Mouse (Mus musculus): Measurements from ENCODE around the gene Amer2. TPM values are rescaled to one million over a fixed set of nuclear protein-coding genes. Genes with fewer than 3 reads are reported as not detected.

Gene Amer2
- total RNA-seq, 2 experiments from 2014 or later, result 0.02 TPM; not detected in 1

DNA sequence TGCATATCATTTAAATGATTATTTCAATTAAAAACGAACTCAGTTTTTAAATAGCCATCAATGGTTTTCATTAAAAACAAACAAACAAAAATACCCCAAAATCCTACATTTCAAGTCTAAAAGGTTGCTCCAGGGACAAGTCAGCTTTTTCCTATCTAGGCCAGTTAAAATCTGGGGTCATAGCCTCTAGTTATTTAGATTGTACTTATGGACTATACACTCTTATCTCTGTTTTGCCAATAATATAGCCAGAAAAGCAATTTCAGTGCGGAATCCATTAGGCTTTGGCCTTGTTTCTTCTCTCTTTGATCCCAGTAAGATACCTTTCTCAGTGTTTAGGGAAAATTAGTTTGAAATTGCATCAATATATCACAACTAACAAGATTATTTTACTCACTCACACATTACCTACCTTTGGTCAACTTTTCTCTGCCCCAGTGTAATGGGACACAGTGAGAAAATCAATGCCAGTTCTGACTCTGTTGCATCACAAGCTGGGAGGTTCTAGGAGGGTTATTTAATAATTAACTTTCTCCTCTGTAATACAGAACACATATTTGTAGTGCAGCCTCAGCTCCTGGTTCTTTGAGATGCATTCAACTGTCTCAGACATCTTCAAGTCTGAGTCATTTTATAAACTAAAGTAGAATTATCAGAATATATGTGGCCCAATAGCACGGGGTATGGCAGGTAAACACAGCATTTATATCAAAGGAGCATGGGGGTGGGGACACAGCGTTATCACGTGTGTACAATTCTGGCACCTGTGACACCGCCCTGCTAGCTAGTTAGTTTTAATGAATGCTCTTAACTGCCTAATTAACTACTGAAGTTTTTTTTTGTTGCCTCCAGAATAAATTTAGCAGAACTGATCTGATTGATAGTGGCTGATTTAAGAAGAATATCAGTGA lies 13.8 kb downstream of the Amer2 start:
- intact Hi-C loops (cut with DNase I), result no loop called here
- DNase-seq, result no peak

DNA sequence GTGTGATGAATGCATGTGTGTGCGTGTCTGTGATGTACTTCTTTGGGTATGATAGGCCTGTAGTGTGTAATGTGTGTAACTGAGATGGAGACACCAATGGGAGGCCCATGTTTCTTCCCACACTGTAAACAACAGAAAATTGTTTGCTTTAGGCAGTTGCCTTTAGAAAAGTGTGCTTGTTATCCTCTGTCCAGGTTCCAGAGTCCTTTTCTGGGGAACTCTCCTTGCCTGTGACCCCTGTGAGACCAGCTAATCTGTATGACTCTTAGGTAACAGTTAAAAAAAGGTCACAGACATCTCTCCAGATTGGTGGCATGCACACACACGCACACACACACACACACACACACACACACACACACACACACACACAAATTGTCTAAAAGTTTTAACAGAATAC lies 15.3 kb downstream of the Amer2 start:
- no peak for DNase-seq
- intact Hi-C loops (cut with DNase I), result no loop called here

DNA sequence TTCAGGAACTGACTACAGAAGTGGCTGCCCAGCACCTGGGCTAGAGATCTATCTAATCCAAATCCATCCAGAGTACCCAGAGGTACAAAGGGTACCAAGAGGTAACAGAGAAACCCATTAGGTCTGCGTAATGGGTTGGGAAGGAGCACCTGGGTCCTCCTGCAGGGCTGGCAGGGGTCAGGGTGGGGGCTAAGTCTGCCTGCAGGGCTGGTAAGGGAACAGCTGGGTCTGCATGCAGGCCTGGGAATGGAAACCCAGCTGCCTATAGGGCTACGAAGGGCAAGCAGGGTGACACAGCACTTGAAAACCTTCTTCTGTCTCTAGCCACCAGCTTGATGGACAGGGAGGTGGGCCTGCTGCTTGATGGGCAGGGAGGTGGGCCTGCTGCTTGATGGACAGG lies 19.1 kb downstream of the Amer2 start:
- intact Hi-C loops (cut with DNase I), result no loop called here
- no peak for DNase-seq

DNA sequence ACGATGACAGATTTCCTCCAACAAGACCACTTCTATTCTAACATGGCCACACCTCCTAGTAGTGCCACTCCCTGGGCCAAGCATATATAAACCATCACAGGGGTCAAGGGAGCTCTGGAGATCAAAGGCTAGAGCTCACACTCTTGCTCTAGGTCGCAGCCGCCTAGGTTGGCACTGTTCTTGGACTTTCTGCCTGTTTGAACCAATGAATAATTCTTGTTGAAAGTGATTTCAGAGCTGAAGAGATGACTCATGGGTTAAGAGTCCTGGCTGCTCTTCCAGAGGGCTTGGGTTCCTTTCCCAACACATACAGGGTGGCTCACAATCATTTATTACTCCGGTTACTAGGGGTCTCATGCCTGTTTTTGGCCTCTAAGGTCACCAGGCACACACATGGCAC lies 24.3 kb downstream of the Amer2 start:
- intact Hi-C loops (cut with DNase I), result no loop called here
- DNase-seq, result no peak

DNA sequence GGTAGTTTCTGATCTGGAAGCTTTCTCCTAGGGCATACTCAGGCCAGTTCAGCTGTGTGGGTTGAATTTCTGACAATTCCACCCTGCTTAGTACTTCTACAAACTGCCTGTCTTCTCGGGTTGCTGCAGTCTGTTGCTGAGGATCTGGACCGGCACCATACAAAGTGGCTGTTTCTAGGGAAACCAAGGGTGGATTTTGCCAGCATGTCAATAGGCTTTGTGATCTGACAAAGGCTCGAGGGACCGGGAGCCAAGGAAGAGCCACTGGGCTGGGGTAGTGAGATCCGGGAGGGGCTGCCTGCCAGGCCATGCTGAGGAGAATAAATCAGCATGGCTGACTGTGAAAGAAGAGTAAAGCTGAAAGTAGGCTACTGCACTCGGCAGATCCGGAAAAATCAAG lies 25.8 kb downstream of the Amer2 start:
- intact Hi-C loops (cut with DNase I), result no loop called here
- no peak for DNase-seq

DNA sequence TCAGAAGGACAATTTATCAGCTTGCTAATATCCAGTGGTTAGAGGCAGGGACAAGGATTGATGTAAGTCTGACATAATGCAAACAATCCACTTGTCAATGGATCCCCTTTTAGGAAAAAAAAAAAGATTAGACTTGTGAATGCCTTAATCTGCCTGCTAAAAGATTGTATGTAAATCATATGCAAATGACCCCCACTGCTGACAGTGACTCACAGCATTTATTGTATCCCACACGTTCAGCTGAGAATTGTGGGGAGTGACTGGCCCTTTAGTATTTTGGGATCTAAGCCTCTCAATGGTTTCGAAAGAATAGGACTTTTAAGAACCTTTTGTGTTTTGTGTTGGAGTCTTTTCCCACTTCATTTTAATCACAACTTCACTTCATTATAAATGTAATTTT lies 30.2 kb downstream of the Amer2 start:
- no peak for DNase-seq
- intact Hi-C loops (cut with DNase I), result no loop called here

DNA sequence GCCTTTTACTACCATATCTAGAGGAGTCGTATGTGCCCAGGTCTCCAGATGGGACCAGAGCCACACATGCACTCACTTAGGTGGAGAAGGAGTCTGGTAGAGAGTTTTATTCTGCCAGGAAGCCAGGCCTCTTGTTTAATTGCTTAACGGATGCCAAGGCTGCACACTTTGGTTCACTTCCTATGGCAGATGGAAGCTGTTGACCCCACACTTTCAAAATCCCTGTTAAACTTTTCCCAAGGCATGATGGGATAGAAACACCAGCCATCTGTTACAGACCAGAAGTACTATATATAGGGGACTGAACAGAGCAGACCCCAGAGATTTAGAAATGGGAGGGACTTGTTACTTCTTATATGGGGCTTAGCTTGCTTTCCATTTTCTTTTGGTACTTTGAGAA lies 32.8 kb downstream of the Amer2 start:
- intact Hi-C loops (cut with DNase I), result no loop called here
- no peak for DNase-seq

DNA sequence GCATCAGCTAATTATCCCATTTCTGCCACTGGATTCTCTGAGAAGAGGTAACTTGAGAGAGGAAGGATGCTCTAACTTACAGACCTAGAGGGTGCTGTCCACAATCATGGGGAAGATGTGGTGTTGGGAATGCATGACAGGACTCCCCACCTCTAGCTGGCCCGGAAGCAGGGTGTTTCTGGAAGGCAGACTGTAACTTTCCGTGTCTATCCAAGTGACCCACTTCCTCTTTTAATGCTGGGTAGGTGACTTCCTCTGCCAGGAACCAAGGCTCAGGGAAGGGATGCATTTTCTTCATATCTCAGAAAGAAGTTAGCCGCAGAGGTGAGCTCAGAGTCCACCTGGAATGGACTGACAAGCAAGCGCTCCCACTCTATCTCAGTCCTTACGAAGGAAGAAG lies 33.5 kb downstream of the Amer2 start:
- intact Hi-C loops (cut with DNase I), result no loop called here
- DNase-seq, result no peak

DNA sequence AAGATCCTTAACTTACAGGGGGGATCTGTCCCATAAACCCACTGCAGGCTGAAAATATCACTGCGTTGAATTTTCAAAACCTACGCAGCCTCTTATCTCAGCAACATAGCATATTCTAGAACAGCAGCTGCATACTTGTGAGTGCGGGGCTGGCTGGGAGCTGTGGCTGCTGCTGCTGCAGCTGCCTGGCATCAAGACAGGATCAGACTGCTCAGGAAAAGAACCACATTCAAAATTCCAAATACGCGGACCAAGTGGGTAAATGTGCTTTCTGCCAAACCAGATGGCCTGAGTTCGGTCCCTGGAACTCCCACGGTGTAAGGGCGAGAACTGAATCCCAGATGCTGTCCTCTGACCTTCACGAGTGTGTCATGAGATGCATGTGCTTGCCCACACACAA lies 34.3 kb downstream of the Amer2 start:
- intact Hi-C loops (cut with DNase I), result no loop called here
- no peak for DNase-seq

DNA sequence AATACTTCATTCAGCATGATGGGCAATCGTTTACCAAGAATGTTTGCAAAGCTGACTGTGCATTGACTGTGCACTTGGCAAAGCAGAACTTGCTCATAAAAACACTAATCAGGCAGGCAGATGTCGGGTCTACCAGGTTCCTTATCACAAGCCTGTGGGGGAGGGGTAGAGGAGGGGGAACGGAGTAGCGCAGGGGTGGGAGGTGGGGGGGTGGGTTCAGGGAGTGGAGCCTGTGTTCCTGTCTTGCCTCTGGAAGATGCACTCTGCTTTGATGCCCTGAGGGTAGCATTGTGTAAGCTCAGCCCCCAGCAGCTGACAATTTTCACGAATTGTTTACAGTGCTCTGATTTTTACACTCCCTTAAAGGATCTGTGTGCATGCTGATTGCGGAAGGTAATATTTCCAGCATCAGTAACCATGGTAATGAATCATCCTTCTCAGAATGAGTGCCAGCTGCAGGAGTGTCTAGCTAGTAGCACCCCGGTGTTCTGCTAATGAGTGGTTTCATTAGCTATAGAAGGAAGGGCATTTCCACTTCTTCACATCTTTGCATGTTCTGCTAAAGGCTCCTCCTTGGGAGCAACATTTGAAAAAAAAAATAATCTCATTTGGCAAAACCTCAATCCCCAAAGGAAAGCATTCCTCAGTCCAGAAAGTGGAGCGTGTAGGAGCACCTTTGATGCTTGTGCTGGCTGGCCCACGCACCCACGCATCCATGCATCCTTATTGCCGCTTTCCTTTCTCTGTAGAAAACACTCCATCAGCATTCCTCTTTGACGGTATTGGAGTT lies 36.8 kb downstream of the Amer2 start:
- no peak for DNase-seq
- intact Hi-C loops (cut with DNase I), result no loop called here

DNA sequence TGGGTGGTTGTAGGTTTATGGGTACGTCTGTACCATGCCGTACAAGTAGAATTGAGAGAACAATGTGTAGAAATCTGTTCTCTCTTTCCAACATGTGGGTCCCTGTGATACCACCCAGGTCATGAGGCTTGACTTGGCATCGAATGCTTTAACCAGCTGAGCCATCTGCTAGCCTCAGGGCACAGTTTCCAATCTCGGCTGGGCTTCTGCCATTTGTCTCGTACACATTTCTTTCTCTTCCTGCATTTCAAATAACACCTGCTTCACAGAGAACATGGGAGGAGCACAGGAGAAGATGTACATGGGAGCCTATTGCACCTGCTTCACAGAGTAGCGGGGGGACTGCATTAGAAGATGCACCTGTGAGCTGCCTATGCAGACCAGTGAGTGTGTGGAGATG lies 38.2 kb downstream of the Amer2 start:
- intact Hi-C loops (cut with DNase I), result no loop called here
- no peak for DNase-seq

DNA sequence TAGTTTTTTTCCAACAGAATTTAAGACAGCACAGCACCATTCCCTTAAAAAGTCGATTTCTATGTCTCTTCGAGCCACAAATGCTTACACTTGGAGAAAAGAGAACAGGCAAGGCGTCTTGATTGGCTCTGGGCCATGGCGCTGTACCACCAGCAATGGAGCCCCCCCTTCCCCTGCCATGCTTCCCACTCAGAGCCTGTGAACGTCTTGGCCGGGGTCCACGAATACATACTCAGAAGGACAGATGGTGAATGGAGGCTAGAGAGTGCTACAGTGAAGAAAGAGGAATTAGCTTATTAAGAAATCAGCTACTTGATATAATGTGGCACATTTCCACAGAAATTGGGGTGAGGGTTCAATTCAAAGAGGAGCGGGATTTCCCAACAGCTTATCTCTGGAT lies 41.6 kb downstream of the Amer2 start:
- intact Hi-C loops (cut with DNase I), result no loop called here
- no peak for DNase-seq

DNA sequence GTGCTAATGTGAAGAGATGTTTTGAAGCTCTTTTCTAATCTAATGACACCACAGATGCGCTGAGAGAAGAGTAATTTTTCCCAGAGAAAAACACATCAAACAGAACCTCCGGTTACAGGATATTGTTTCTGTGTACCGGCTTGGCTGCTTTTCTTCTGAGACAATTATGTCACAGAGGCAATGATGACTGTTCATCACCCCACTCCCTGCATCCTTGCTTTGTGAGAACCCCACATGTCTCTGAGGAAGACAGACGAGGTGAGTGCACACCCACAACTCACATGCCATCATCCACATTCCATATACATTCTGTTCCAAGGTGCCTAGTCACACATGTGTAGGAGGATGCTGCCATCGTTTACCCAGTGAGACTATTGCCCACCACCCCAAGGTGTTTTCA lies 44.9 kb downstream of the Amer2 start:
- DNase-seq, result no peak
- intact Hi-C loops (cut with DNase I), result no loop called here

DNA sequence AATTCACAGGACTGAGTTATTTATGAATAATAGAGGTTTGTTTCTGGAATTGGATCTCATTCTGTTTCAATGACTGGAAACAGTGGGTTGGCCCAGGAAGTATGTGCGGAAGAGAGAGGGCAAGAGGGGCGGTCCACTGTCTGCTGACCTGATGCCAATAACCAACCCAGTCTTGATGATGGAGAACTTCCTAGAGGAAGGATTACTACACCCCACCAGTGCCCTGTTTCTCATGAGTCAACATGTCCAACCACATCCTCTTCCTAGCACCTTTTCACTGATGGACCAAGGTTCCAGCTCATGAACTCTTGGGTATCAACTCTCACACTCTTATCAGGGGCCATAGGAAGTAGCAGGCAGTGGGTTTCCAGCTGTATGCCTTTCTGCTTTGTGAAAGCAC lies 49.9 kb downstream of the Amer2 start:
- intact Hi-C loops (cut with DNase I), result no loop called here
- DNase-seq, result no peak

DNA sequence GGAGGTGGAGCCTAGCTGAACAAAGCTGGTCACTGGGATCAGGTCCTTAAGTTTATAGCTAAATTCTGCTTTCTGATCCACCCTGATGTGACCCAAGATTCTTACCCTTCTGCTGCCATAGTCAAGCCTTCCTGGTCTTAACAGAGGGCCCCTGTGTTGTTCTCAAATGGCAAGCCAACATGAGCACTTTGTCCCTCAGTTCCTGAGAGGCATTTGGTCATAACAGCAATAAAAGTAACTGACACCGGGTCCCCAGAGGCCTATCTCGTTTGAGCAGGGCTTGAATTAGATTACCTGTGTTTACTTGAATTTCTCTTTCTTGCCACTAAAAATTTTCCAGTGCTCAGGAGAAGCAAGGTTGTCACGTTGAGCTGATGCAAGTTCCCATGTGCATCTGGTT lies 51.1 kb downstream of the Amer2 start:
- DNase-seq, result no peak
- intact Hi-C loops (cut with DNase I), result no loop called here

DNA sequence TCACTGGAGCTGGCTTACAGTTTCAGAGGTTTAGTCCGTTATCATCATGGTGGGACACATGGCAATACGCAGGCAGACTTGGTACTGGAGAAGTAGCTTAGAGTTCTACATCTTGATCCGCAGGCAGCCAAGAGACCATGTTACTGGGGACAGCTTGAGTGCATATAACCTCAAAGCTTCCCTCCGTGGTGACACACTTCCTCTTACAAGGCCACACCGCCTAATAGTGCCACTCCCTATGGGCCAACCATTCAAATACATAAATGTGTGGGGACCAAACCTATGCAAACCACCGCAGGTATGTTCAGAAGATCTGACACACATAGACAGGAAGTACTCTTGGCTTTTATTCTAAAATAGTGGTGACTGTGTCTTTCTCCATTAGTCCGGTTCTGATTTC lies 52.5 kb downstream of the Amer2 start:
- intact Hi-C loops (cut with DNase I), result no loop called here
- no peak for DNase-seq

DNA sequence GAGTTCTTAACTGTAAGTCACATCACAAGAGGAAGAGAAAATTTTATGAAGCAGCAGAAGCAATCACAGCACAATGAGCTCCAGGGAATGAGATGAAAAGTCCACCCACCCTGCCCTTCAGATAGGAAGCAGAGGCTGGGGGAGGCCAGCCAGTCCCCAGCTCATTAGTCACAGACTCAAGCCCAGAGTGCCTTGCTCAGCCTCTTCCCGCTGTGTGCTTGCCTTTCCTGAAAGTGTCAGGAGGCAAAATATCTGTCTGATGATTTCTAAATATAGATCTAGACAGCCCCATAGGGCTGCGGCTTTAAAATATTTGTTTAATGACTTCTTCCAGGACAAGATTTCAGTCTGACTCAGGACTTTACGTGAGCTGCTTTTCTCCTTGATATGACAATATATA lies 54.8 kb downstream of the Amer2 start:
- intact Hi-C loops (cut with DNase I), result no loop called here

DNA sequence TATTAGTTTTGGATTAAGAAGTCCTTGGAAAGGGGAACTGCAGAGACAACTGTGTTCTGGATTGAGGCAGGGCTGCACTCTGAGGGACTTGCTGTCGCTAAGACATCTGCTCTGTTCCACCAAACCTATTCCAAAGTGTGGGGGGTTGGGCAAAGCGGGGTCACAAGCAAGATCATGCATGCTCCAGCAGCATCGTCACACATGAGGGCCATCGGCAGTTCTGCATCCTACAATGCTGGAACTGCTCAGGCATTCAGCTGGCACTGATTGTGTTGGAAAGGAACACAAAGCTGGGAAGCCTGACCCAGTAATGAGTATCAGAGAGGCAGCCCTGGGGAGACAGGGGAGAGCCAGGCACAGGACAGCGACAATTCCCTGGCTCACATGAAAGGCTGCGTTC lies 56.5 kb downstream of the Amer2 start:
- no peak for DNase-seq
- intact Hi-C loops (cut with DNase I), result no loop called here

More for the DNA sequence above, 54.8 kb downstream of the Amer2 start:
- no peak for DNase-seq

DNA sequence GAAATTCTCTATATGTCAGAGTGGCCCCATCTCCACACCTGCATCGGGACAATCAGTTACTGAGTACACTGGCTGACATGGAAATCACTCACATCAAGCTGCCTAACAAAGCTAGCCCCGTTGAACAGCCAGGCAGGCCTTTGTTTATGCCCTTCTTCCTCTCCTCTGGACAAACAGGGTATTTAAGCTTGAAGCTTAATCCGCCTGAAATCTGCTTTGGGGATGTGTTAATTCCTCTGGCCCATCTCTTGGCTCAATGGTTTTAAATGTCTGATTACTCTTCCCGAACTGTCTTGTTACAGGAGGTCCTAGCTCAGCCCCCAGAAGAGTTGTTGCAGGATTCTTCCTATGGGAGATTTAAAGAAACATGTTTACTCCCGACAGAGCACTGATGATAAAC lies 58.5 kb downstream of the Amer2 start:
- no peak for DNase-seq
- intact Hi-C loops (cut with DNase I), result no loop called here

DNA sequence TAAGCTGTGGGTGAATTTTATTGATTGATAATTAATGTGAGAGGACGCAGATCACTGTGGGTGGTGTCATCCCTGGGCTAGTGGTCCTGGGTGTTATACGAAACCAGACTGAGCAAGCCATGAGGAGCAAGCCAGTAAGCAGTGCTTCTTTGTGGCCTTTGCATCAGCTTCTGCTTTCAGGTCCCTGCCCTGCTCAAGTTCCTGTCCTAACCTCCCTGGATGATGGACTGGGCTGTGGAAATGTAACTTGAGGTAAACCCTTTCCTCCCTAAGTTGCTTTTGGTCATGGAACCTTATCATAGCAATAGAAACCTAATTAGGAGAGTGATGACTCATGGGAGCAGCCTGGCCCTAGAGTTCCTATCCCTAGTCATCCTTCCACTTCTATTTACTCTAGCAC lies 59.1 kb downstream of the Amer2 start:
- no peak for DNase-seq
- intact Hi-C loops (cut with DNase I), result no loop called here

DNA sequence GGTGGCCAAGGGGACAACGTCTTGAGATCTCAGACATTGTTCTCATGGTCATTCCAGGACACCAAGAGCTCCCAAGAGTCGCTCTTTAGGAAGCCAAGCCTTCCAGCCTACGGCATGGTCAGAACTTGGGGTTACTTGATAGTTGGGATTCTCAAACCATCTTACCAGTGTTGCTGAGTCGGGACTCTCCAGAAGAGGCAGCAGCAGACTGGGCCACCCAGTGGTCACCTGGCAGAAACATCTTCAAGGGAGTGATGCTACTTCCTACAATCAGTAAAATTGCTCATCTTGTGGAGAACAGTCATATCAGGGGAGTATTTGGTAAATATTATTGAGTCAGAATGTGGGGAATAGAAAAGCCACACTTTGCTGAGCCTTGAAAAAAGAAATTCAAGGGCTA lies 62.5 kb downstream of the Amer2 start:
- DNase-seq, result no peak
- intact Hi-C loops (cut with DNase I), result no loop called here

DNA sequence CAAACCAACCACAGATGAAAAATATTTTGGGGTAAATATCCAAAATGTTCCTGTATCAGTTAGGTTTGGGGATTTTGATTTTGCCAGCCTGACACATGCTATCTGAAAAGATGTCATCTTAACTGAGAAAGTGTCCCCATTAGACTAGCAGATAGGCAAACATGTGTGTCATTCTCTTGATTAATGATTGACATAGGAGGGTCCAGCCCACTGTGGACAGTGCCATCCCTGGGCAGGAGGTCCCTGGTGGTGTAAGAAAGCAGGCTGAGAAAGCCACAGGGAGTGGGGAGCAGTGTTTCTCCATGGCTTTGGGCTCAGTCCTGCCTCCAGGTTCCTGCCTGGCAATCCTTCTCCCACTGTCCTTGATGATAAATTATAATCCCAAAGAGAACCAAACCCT lies 63.3 kb downstream of the Amer2 start:
- intact Hi-C loops (cut with DNase I), result no loop called here
- no peak for DNase-seq

All from heart, postnatal 10 days (tissue).